Mouse (Mus musculus): ENCODE measurements around the gene Tmed4. TPM values are rescaled to one million over a fixed set of nuclear protein-coding genes. Genes with fewer than 3 reads are reported as not detected.

Tmed4 gene
- total and polyA plus RNA-seq, 3 experiments, result 60.9 to 66.5 TPM; not detected in 1

DNA sequence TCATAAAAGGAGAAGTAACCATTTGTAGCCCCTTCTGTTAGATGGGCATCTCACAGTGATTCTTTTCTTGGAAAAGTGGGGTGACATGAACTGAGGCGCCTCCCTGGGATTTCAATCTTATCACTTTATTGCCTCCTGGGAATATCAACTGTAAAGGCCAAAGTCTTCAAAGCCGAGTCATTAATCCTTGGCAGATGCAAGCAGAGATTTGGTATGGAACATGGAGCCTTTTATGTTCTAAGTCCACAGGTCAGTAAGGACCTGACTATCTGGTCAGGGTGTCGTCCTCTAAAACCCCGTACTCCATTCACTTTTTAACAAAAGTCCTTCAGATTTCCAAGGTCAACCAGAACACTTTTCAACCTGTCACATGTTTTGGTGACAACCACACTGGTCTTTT lies 21.8 kb downstream of the Tmed4 start:
- Histone ChIP-seq H3K27ac (ENCODE audit: control insufficient read depth, low read depth, low read length) (no peak overlapping the region), H3K79me2 (ENCODE audit: control insufficient read depth, insufficient read depth, low read length, poor library complexity) (no peaks in the 10 kb centered on the region), H3K4me3 (ENCODE audit: control insufficient read depth in 1 of 2, insufficient read depth in 1 of 2, low read depth in 2 of 2, low read length in 2 of 2) (no peak overlapping the region), H3K27me3 (ENCODE audit: control insufficient read depth in 1 of 2, insufficient read depth in 2 of 2, low read length in 2 of 2) (no peaks in the 10 kb centered on the region), H3K4me1 (ENCODE audit: control insufficient read depth in 1 of 2, insufficient read depth in 2 of 2, low read length in 2 of 2) (peaks cover 0 to 6% of the 10 kb centered on the region in 2 experiments; a peak in 1 of 4 replicates), H3K9ac (ENCODE audit: control insufficient read depth, low read depth, low read length, poor library complexity, severe bottlenecking) (no peak overlapping the region), H3K36me3 (ENCODE audit: control insufficient read depth in 1 of 2, insufficient read depth in 2 of 2, low read length in 2 of 2) (no peaks in the 10 kb centered on the region), H3K9me3 (replicated peaks; ENCODE audit: insufficient read depth, low read length) (no peaks in the 10 kb centered on the region)
- TF ChIP-seq MEF2A (IDR thresholded peaks at IDR 0.05; ENCODE audit: extremely low read depth, insufficient replicate concordance, low read depth, low read length, poor library complexity, severe bottlenecking), result no peak
- no peak for TF ChIP-seq CHD1 (IDR thresholded peaks at IDR 0.05; ENCODE audit: low read depth, low read length)
- no peak for TF ChIP-seq MAZ (IDR thresholded peaks at IDR 0.05; ENCODE audit: low read depth, low read length)
- TF ChIP-seq MAFK (IDR thresholded peaks at IDR 0.05; ENCODE audit: borderline replicate concordance, low read depth, low read length), result no peak
- no peak for TF ChIP-seq POLR2A (IDR thresholded peaks at IDR 0.05; ENCODE audit: control insufficient read depth in 1 of 2, insufficient read depth in 1 of 2, low read depth in 1 of 2, low read length in 2 of 2, poor library complexity in 1 of 2)
- no peak for DNase-seq (ENCODE audit: low read depth, low spot score)

DNA sequence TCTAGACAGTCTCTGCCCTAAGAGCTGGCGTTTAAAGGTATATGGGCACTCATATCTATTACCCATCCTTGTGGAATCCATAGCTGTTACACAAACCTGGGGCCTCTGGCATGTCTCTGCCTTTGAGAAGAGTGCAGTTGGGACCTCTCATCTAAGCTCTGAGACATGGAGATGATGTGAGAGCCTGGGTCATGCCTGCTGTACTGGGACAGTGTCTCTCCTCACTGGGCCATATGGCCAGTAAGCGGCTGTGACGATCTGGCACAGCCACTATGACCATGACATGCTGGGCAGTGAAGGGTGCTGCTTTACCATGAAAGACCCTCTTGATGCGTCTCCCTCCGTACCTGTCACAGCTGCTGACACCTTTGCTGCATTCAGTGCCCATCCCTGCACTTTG lies 22.4 kb downstream of the Tmed4 start:
- H3K9me3 ChIP-seq (replicated peaks; ENCODE audit: insufficient read depth, low read length), result no peaks in the 10 kb centered on the region
- H3K27me3 ChIP-seq (ENCODE audit: control insufficient read depth in 1 of 2, insufficient read depth in 2 of 2, low read length in 2 of 2), result no peaks in the 10 kb centered on the region
- H3K9ac ChIP-seq (ENCODE audit: control insufficient read depth, low read depth, low read length, poor library complexity, severe bottlenecking), result no peak overlapping the region
- no peak overlapping the region for H3K27ac ChIP-seq (ENCODE audit: control insufficient read depth, low read depth, low read length)
- H3K36me3 ChIP-seq (ENCODE audit: control insufficient read depth in 1 of 2, insufficient read depth in 2 of 2, low read length in 2 of 2), result no peaks in the 10 kb centered on the region
- DNase-seq (ENCODE audit: low read depth, low spot score), result no peak
- no peak for TF ChIP-seq CHD1 (IDR thresholded peaks at IDR 0.05; ENCODE audit: low read depth, low read length)
- H3K4me3 ChIP-seq (ENCODE audit: control insufficient read depth in 1 of 2, insufficient read depth in 1 of 2, low read depth in 2 of 2, low read length in 2 of 2), result no peak overlapping the region
- H3K79me2 ChIP-seq (ENCODE audit: control insufficient read depth, insufficient read depth, low read length, poor library complexity), result no peaks in the 10 kb centered on the region
- peaks cover 0 to 6% of the 10 kb centered on the region in 2 experiments; a peak in 1 of 4 replicates for H3K4me1 ChIP-seq (ENCODE audit: control insufficient read depth in 1 of 2, insufficient read depth in 2 of 2, low read length in 2 of 2)

DNA sequence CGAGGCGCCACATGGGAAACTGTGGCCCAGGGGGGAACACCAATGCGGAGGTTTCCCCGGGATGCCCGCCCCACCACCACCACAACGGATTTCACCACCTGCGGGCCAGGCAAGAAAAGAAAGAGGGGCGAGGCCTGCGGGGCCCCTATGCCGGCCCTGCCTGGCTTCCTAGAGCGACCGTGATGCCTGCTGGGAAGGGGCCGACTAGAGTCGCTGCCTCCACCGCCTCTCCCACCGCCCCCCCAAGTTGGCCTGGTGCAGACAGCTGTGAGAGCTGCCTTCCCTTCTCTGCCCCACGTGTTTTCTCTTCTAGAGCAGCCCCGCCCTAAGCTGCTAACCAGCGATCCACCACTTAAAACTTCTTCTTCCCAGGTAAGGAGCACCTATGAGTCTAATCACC lies 30.0 kb downstream of the Tmed4 start:
- H3K4me1 ChIP-seq (ENCODE audit: control insufficient read depth in 1 of 2, insufficient read depth in 2 of 2, low read length in 2 of 2), result no peaks in the 10 kb centered on the region
- no peaks in the 10 kb centered on the region for H3K9me3 ChIP-seq (replicated peaks; ENCODE audit: insufficient read depth, low read length)
- TF ChIP-seq GATA1 (IDR thresholded peaks at IDR 0.05; ENCODE audit: low read depth, low read length), result no peak
- TF ChIP-seq POLR2AphosphoS2 (IDR thresholded peaks at IDR 0.05; ENCODE audit: low read length), result no peak
- TF ChIP-seq ZC3H11A (IDR thresholded peaks at IDR 0.05; ENCODE audit: low read depth, low read length), result no peak
- TF ChIP-seq ETS1 (IDR thresholded peaks at IDR 0.05; ENCODE audit: low read depth, low read length), result no peak
- no peak for TF ChIP-seq NELFE (IDR thresholded peaks at IDR 0.05; ENCODE audit: low read depth, low read length)
- no peak for TF ChIP-seq MXI1 (IDR thresholded peaks at IDR 0.05; ENCODE audit: low read depth, low read length)
- no peak for TF ChIP-seq NRF1 (IDR thresholded peaks at IDR 0.05; ENCODE audit: insufficient read depth, low read depth, low read length, poor library complexity, severe bottlenecking)
- TF ChIP-seq MAZ (IDR thresholded peaks at IDR 0.05; ENCODE audit: low read depth, low read length), result no peak
- TF ChIP-seq MEF2A (IDR thresholded peaks at IDR 0.05; ENCODE audit: extremely low read depth, insufficient replicate concordance, low read depth, low read length, poor library complexity, severe bottlenecking), result no peak
- TF ChIP-seq POLR2A (IDR thresholded peaks at IDR 0.05; ENCODE audit: control insufficient read depth in 1 of 2, insufficient read depth in 1 of 2, low read depth in 1 of 2, low read length in 2 of 2, poor library complexity in 1 of 2), result no peak
- no peak for TF ChIP-seq SIN3A (IDR thresholded peaks at IDR 0.05; ENCODE audit: low read length)
- no peak for TF ChIP-seq USF1 (IDR thresholded peaks at IDR 0.05; ENCODE audit: low read depth, low read length)
- no peak for TF ChIP-seq RCOR1 (IDR thresholded peaks at IDR 0.05; ENCODE audit: low read depth, low read length)
- no peak for TF ChIP-seq ZKSCAN1 (IDR thresholded peaks at IDR 0.05; ENCODE audit: low read depth, low read length)
- no peak for TF ChIP-seq SMC3 (IDR thresholded peaks at IDR 0.05; ENCODE audit: low read depth, low read length)
- no peak for TF ChIP-seq E2F4 (IDR thresholded peaks at IDR 0.05; ENCODE audit: borderline replicate concordance, low read depth, low read length)
- no peak for TF ChIP-seq RAD21 (IDR thresholded peaks at IDR 0.05; ENCODE audit: low read depth, low read length)
- TF ChIP-seq EP300 (IDR thresholded peaks at IDR 0.05; ENCODE audit: low read depth in 1 of 2, low read length in 2 of 2), result no peak
- TF ChIP-seq ZMIZ1 (IDR thresholded peaks at IDR 0.05; ENCODE audit: low read depth, low read length), result no peak
- no peak for TF ChIP-seq MYC (IDR thresholded peaks at IDR 0.05; ENCODE audit: low read depth, low read length)
- H3K27ac ChIP-seq (ENCODE audit: control insufficient read depth, low read depth, low read length), result no peak overlapping the region
- no peak overlapping the region for H3K4me3 ChIP-seq (ENCODE audit: control insufficient read depth in 1 of 2, insufficient read depth in 1 of 2, low read depth in 2 of 2, low read length in 2 of 2)
- no peak overlapping the region for H3K9ac ChIP-seq (ENCODE audit: control insufficient read depth, low read depth, low read length, poor library complexity, severe bottlenecking)
- H3K79me2 ChIP-seq (ENCODE audit: control insufficient read depth, insufficient read depth, low read length, poor library complexity), result no peaks in the 10 kb centered on the region
- H3K36me3 ChIP-seq (ENCODE audit: control insufficient read depth in 1 of 2, insufficient read depth in 2 of 2, low read length in 2 of 2), result no peaks in the 10 kb centered on the region
- no peaks in the 10 kb centered on the region for H3K27me3 ChIP-seq (ENCODE audit: control insufficient read depth in 1 of 2, insufficient read depth in 2 of 2, low read length in 2 of 2)
- no peak for DNase-seq (ENCODE audit: low read depth, low spot score)

All from MEL (cell line).